In the genomic region with DNA sequence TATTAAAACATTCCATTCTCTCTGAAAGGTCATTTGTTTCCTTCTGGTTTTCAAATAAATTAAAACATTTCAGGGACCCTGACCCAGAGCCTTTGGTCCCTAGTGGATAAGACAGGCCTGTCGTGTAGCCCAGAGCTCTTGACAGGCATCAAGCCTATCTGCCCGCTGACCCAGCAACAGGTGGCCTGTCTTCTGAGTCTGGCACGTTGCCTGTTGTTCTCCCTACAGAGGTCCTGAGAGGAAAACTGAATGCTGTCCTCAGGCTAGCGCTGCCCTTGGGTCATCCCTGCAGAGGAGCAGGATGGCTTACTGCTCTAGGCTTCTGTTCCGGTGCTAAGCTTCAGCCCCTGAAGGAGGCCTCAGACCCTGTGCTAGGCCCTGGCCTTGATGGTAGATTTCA, we compare ENCODE assay signal across 6 mouse cellular contexts.
"Had no signal": no experiment of that assay in that cellular context is flagged by ENCODE, and none has a peak within 500 bp of the region (broad histone marks: within the 10 kb centered on the region; RNA-seq: fewer than 3 reads in every experiment).

No protein-coding gene starts in this region.

- DNase-seq: kidney, postnatal 25 days; left cerebral cortex, postnatal 4 days; liver, postnatal 0 days; lung, embryonic 14.5 days; thymus, adult 18-20 months; thymus, postnatal 36 days had no signal
